In genomic region chr2:156719549-156720312, GRCm38 (mm10) we compare ENCODE assay signal across 8 mouse cellular contexts. TPM values are rescaled to one million over a fixed set of nuclear protein-coding genes. Genes with fewer than 3 reads are reported as not detected.
DNase-seq lines count a peak whose midpoint lies in the region; ATAC-seq and TF ChIP-seq lines count a peak whose summit lies in the region.

No protein-coding gene starts in this region.

- no peaks in the 10 kb centered on the region for H3K9me3 ChIP-seq in heart, embryonic 14.5 days (ENCODE audit: control insufficient read depth, low read length)
- no peaks in the 10 kb centered on the region for H3K9me3 ChIP-seq in G1E (replicated peaks)
- no peaks in the 10 kb centered on the region for H3K9me3 ChIP-seq in heart, embryonic 16.5 days (replicated peaks; ENCODE audit: control insufficient read depth, low read length)
- no peaks in the 10 kb centered on the region for H3K9me3 ChIP-seq in midbrain, embryonic 10.5 days (replicated peaks)

- no peak for TF ChIP-seq CTCF in G1E (IDR thresholded peaks at IDR 0.05; ENCODE audit: low read depth, low read length)

- intact Hi-C loops in heart, postnatal 36 days (cut with DNase I) = loop anchor here (5.0 kb wide), 1 partner anchor 172 kb away; the partner anchor contains the start of gene Aar2

- no peak for DNase-seq in heart, postnatal 36 days
- no peak for DNase-seq in G1E (ENCODE audit: low spot score)
- no peak for DNase-seq in midbrain, embryonic 10.5 days (ENCODE audit: low spot score)
- no peak for DNase-seq in layer of hippocampus, adult 9-11 months
- DNase-seq in layer of hippocampus, postnatal 10 days (ENCODE audit: low spot score in 2 of 2) = no peak
- DNase-seq in thymus, postnatal 14 days = no peak

- peak overlapping the region; percentile 80 to 92 for H3K27ac ChIP-seq in heart, embryonic 14.5 days (replicated peaks in 1 of 2; ENCODE audit: control insufficient read depth in 1 of 2, insufficient read depth in 1 of 2, low read depth in 2 of 2, low read length in 2 of 2)
- peak overlapping the region; percentile 84 for H3K27ac ChIP-seq in heart, embryonic 16.5 days (ENCODE audit: low read length)
- H3K27ac ChIP-seq in midbrain, embryonic 10.5 days (replicated peaks) = peak overlapping the region; percentile 98

- 84% methylated on average over 8 of the region's 8 CpGs for WGBS in heart, embryonic 14.5 days
- 81% methylated on average over 8 of the region's 8 CpGs for WGBS in heart, embryonic 16.5 days
- WGBS in midbrain, embryonic 10.5 days = 89% methylated on average over 8 of the region's 8 CpGs

- peak overlapping the region; percentile 80 for H3K4me2 ChIP-seq in heart, embryonic 14.5 days (ENCODE audit: low read length)
- H3K4me2 ChIP-seq in heart, embryonic 16.5 days (ENCODE audit: low read depth, low read length) = peak overlapping the region; percentile 91

- H3K27me3 ChIP-seq in heart, embryonic 14.5 days (ENCODE audit: control insufficient read depth, insufficient read depth, low read length) = no peaks in the 10 kb centered on the region
- H3K27me3 ChIP-seq in G1E (ENCODE audit: insufficient read depth, low read length) = no peaks in the 10 kb centered on the region
- H3K27me3 ChIP-seq in heart, embryonic 16.5 days (ENCODE audit: control insufficient read depth, insufficient read depth, low read length) = no peaks in the 10 kb centered on the region
- H3K27me3 ChIP-seq in midbrain, embryonic 10.5 days (ENCODE audit: low read depth, poor library complexity, severe bottlenecking) = no peaks in the 10 kb centered on the region

- H3K4me3 ChIP-seq in heart, embryonic 14.5 days (ENCODE audit: control insufficient read depth in 1 of 2, insufficient read depth in 1 of 2, low read depth in 1 of 2, low read length in 2 of 2) = peak overlapping the region; percentile 77 to 98
- peak overlapping the region; percentile 88 for H3K4me3 ChIP-seq in G1E (ENCODE audit: low read depth, low read length)
- H3K4me3 ChIP-seq in heart, embryonic 16.5 days (ENCODE audit: low read length) = peak overlapping the region; percentile 93
- H3K4me3 ChIP-seq in midbrain, embryonic 10.5 days = peak overlapping the region; percentile 86

- H3K9ac ChIP-seq in heart, embryonic 14.5 days (ENCODE audit: low read length) = peak overlapping the region; percentile 96
- peak overlapping the region; percentile 88 for H3K9ac ChIP-seq in heart, embryonic 16.5 days (ENCODE audit: low read length)

- peaks cover 34 to 55% of the 10 kb centered on the region in 2 experiments for H3K4me1 ChIP-seq in heart, embryonic 14.5 days (ENCODE audit: control insufficient read depth in 2 of 2, insufficient read depth in 2 of 2, low read length in 2 of 2)
- peaks cover 65% of the 10 kb centered on the region for H3K4me1 ChIP-seq in G1E (ENCODE audit: insufficient read depth, low read depth, low read length)
- H3K4me1 ChIP-seq in heart, embryonic 16.5 days (ENCODE audit: control insufficient read depth, insufficient read depth, low read length) = peaks cover 54% of the 10 kb centered on the region
- peaks cover 65% of the 10 kb centered on the region for H3K4me1 ChIP-seq in midbrain, embryonic 10.5 days

- H3K36me3 ChIP-seq in heart, embryonic 14.5 days (ENCODE audit: control insufficient read depth, insufficient read depth, low read length) = no peaks in the 10 kb centered on the region; the same call in 1 of the 2 replicates
- peaks cover 31% of the 10 kb centered on the region for H3K36me3 ChIP-seq in G1E (replicated peaks)
- 0 out of 2 replicates have a peak, but pooled peaks cover 1% of the 10 kb centered on the region for H3K36me3 ChIP-seq in heart, embryonic 16.5 days (ENCODE audit: control insufficient read depth, insufficient read depth)
- no peaks in the 10 kb centered on the region for H3K36me3 ChIP-seq in midbrain, embryonic 10.5 days

- ATAC-seq in heart, embryonic 14.5 days (ENCODE audit: insufficient number of reproducible peaks, insufficient read depth, low FRiP score, low read depth) = no peak
- ATAC-seq in G1E (ENCODE audit: extremely low read depth, insufficient number of reproducible peaks, low FRiP score, poor library complexity, severe bottlenecking) = no peak
- no peak for ATAC-seq in heart, embryonic 16.5 days (replicated peaks; ENCODE audit: extremely low read depth, insufficient read depth, low FRiP score)

RNA-seq across cellular contexts. Expression of gene Myl9, which starts 55.5 kb away (rescaled TPM):
- 2,013 and 2,167 TPM in 2 replicates for polyA plus RNA-seq in heart, embryonic 14.5 days (2014; fragmentation: Nextera tagmentation; extraction: Ambion mirVana)
- total RNA-seq in heart, postnatal 36 days (2021) = 100 to 1,000 TPM in 1 of 2 experiments, 10 to 100 TPM in 1; 97.9 to 115 TPM
- total RNA-seq in G1E (2014; fragmentation: Nextera tagmentation) (not detected in 2 replicates), G1E (2017) (1.3 TPM in 1 of 2 replicates, not detected in the other)
- 0.43 and 0.44 TPM in 2 replicates for polyA plus RNA-seq in G1E (2012)
- 1,725 and 1,731 TPM in 2 replicates for polyA plus RNA-seq in heart, embryonic 16.5 days (2015; fragmentation: Nextera tagmentation; extraction: Ambion mirVana)
- 83.4 and 120 TPM in 2 replicates for polyA plus RNA-seq in midbrain, embryonic 10.5 days (2016; fragmentation: Nextera tagmentation; extraction: Ambion mirVana)
- total RNA-seq in layer of hippocampus, postnatal 10 days (2021) = 10 to 100 TPM; 21.4 to 23.4 TPM

Comparison
In these comparisons a context has a peak if more than half of its experiments do, and no peak if none do; other contexts are left out.
1. RNA of gene Myl9, which starts 55.5 kb away (polyA plus RNA-seq): 2,013 to 2,167 TPM in heart, embryonic 14.5 days, 1,725 to 1,731 TPM in heart, embryonic 16.5 days and 83.4 to 120 TPM in midbrain, embryonic 10.5 days; 0.43 to 0.44 TPM in G1E; every median in the first group is over 10 times any median in the second.
2. Peak in every context shown above with its lines, with median percentiles within 50 percentile points of each other: H3K27ac ChIP-seq and H3K4me3 ChIP-seq.